Mouse (Mus musculus) frontal cortex, adult (tissue): ENCODE data around the gene Foxa2.

Experiments
- ATAC-seq: cut with Nextera tagmentation; 2 replicates; pipeline ENCODE4 v1.9.2; 2017; ENCODE audit warnings: mild to moderate bottlenecking, moderate library complexity, mixed read lengths; ENCODE audit not compliant: low TSS enrichment

Foxa2 gene

GRCm38 (mm10) chr2:148046799-148047165 lies at the start of gene Foxa2:
Foxa2 (minus strand) TSS chr2:148046969.
- ATAC-seq: no peak

- ATAC-seq: no peak
These were observed 45.3 kb upstream of the Foxa2 start for GRCm38 (mm10) chr2:148092089-148092488.

- ATAC-seq: no peak
These were observed 44.9 kb upstream of the Foxa2 start for GRCm38 (mm10) chr2:148091657-148092056.

GRCm38 (mm10) chr2:148090071-148090470 lies 43.3 kb upstream of the Foxa2 start:
- ATAC-seq: no peak

DNA sequence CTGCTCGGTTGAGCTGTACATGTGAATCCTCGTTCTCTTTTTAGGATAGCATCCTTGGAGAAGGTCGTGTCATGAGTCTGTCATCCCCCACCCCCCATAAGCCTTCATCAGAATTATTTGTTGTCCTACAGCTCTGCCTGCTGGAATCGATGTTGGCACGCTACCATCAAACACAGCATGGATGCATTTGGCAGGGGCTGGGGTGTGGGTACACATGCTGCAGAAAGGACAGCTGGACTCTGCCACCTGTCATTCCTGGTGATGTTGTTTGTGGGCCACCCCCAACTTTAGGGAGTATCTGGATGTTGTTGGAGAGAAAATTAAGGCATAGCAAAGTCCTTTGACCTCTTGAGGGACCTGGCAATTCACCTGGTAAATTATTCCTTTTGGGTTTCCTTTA lies 38.8 kb upstream of the Foxa2 start:
- ATAC-seq: no peak

- ATAC-seq: no peak
These were observed 38.4 kb upstream of the Foxa2 start for GRCm38 (mm10) chr2:148085126-148085525.

GRCm38 (mm10) chr2:148082283-148082682 lies 35.5 kb upstream of the Foxa2 start:
- peak; percentile 93 for ATAC-seq

GRCm38 (mm10) chr2:148060705-148061104 lies 13.9 kb upstream of the Foxa2 start:
- no peak for ATAC-seq

DNA sequence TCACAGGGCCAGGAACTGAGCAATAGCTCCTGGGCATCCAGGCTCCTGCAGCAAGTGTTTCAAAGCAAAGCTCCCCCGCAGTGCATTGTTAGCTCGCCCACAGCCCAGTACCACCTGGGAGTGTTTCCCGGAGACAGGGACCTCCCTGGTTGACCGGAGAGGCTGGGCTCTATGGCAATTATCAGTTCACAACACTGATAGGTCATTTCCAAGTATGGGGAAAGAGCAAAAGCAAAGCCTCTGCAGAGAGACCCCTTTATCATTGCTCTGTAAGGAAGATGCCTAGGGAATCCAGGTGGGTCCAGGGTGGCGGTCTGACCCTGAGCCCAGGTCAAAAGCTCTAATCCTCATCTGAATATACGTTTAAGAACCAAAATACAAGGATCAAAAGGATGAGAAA lies 6.6 kb upstream of the Foxa2 start:
- no peak for ATAC-seq

DNA sequence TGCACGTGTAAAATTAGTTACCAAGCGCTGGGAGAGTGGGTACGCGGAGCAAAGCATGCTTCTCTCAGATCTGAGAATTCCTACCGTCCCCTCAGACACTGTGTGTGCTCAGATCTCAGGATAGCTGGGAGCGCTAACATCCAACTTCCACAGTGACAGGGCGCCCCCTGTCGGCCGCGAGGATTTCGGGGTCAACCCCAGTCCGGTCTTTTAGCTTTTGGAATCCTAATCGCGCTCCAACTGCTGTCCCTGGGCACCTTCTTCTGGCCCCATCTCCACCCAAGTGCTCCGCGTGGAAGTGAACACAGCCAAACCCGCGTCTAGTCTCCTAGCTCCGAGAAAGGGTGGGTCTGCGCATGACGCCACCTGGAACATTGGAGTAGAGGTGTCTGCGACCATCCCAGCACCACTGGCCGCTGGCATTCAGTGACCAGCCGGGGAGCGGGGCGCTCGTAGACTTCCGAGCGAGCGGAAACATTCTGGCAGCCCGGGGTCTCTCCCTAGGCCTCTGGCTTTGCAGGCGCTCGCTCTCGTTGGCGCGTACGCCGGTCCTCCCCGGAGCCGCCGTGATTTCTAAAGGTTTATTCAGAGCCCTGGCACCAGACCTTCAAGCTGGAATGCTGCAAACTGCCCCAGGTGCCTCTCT lies 1.8 kb upstream of the Foxa2 start:
- ATAC-seq: no peak; the same call in 1 of the 2 replicates

DNA sequence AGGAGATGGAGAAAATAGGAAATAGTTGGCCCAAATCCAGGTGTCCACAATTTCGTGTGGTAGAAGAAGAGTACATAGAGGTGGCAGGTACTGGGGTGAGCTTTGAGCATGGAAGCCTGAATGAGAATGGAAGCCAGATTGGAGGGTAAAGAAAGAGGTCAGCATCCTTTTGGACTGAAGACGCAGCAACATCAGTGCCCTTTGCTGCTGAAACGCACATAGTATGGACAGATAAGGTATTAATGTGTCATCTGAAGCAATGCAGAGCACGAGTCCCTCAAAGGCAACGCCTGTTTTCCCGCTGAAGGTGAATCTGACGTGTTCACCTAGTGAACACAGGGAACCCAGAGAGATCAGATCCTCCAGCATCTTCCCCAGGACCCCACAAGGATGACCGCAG lies 842 bp upstream of the Foxa2 start:
- no peak for ATAC-seq

- no peak for ATAC-seq
These were observed 601 bp downstream of the Foxa2 start for GRCm38 (mm10) chr2:148045937-148046798.

DNA sequence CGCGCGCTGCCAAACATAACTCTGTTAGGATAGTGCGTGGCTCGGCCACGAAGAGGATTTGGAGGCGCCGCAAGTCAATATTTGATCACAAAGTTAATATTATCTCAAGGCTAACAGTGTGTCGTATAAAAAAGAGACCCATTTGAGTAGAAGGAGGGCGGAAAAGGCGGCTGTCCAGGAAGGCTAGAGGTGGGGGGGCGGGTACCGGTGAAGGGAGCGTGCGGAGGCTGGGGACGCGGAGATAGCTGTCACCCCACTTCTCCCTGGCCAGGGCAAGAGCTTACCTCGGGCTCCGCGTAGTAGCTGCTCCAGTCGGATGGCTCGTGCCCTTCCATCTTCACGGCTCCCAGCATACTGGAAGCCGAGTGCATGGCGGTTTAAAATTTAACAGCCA lies 1.2 kb downstream of the Foxa2 start:
- no peak for ATAC-seq

GRCm38 (mm10) chr2:148044877-148045539 lies 1.8 kb downstream of the Foxa2 start:
- ATAC-seq: no peak

- no peak for ATAC-seq
These were observed 2.5 kb downstream of the Foxa2 start for GRCm38 (mm10) chr2:148043976-148044876.

GRCm38 (mm10) chr2:148043271-148043975 lies 3.3 kb downstream of the Foxa2 start:
- ATAC-seq: no peak

DNA sequence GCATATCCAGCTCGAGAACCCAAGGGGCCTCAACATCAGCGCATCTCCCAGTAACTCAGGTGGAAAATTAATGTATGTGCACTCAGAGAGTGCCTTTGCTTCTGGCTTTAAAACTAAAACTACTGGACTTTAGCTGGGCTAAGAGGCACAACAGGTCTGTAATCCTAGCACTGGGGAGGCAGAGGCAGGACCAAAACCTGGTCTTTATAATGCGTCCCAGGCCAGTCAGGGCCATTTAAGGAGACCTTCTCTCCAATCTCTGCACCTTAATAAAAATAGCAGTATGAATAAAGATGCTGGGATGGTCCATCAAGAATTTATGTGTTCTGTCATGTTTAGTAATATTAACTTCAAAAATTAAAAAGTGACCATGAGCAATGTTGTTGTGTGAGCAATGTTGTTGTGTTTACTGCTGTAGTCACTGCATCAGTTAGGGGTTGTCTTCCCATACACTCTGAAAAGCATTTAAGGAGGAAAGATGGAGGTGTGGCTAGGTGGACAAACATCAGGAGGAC lies 4.6 kb downstream of the Foxa2 start:
- ATAC-seq: no peak

DNA sequence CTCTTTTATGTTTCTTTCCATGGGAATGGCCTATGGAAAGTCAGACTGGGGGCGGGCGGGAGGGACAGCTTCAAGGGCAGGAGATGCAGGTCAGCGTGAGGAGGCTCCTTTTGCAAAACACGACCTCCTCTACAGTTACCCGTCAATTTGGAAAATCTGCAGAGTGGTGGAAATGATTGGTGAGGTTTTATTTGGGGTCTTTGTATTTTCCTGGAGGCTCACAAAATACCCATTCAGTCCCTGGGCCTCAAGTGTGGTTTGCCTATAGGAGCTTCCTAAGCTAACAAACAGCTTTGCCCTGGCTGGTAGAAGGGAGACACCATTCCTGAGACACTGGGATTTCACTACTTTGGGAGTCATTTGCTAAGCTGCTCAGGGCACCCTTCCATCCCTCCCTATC lies 5.4 kb downstream of the Foxa2 start:
- ATAC-seq: no peak

DNA sequence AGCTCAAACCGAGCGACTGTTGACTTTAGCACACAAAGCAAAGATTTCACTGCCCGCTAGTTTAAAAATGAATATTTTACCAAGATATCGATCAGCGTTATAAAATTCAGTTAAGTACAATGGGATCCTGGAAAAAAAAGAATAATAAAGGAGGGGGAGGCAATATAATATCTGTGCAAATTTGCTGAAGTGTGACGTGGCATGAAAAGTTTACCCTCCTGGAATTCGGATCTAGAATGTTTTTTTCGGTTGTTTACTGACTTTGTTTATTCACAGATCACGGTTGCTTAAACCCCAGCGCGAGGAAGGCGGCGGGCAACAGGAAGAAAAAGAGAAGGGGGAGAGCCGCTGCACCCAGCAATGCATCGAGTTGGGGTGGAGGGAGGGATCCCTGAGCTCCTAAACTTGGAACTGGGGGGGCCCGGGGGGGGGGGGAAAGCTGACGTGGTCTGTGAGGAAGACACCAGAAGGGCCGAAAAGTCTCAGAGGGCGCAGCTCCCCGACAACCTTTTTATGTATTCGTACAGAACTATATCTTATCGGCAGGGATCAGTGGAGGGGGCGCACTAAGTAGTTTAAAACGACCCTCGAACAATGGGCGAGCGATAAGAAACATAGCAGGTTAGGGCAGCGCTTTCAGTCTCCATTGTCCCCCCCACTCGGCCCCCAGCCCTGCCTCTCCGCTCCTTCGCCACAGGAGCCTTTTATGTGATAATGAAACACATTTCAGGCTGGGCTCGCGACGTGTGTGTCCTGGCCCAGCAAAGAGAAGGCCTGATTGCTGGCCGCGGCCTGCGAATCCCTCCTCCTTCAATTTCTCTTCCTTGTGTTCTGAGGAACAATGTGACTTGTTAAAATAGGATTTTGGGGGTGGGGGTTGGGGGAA lies 6.3 kb downstream of the Foxa2 start:
- no peak for ATAC-seq
